Mouse (Mus musculus): ENCODE measurements around the gene Kcnj1. TPM values are rescaled to one million over a fixed set of nuclear protein-coding genes. Genes with fewer than 3 reads are reported as not detected.

The Kcnj1 gene
- polyA plus RNA-seq, 1 experiment from 2014 or later, result not detected

GRCm38 (mm10) chr9:32348096-32348495, 24.2 kb upstream of the Kcnj1 start:
- Histone ChIP-seq H3K9me3 (ENCODE audit: control insufficient read depth, low read length) (no peaks in the 10 kb centered on the region), H3K4me1 (ENCODE audit: control insufficient read depth, insufficient read depth, low read length) (peaks cover 5% of the 10 kb centered on the region), H3K4me2 (ENCODE audit: low read depth, low read length) (no peak overlapping the region), H3K27ac (ENCODE audit: low read length) (no peak overlapping the region), H3K4me3 (ENCODE audit: low read length) (no peak overlapping the region), H3K27me3 (replicated peaks; ENCODE audit: control insufficient read depth, insufficient read depth, low read length) (peaks cover 26% of the 10 kb centered on the region), H3K36me3 (ENCODE audit: control insufficient read depth, insufficient read depth, low read length) (no peaks in the 10 kb centered on the region), H3K9ac (ENCODE audit: low read depth, low read length) (no peak overlapping the region)
- ATAC-seq, result no peak
- WGBS, result 71% methylated on average over 8 of the region's 8 CpGs

DNA sequence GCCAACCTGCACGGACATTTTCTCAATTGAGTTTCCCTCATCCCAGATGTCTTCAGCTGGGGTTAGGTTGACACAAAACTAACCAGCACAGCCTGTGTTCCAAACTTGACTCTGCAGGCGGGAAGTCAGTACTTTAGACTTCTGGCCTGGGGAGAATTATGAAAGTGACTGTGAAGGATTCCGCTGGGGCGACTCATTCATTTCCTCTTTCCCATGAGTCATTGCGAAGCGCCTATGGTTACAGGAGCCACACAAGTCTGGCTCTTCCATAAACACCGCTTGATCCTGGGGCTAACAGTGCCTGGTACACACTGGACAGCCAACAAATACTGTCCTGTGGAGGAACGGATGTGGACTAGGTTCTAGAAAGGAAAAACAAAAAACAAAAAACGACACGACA, 22.9 kb upstream of the Kcnj1 start:
- no peak for ATAC-seq
- Histone ChIP-seq H3K4me2 (ENCODE audit: low read depth, low read length) (no peak overlapping the region), H3K4me3 (ENCODE audit: low read length) (no peak overlapping the region), H3K4me1 (ENCODE audit: control insufficient read depth, insufficient read depth, low read length) (no peaks in the 10 kb centered on the region; the same call in 1 of the 2 replicates), H3K36me3 (ENCODE audit: control insufficient read depth, insufficient read depth, low read length) (no peaks in the 10 kb centered on the region), H3K27ac (ENCODE audit: low read length) (no peak overlapping the region), H3K9me3 (ENCODE audit: control insufficient read depth, low read length) (no peaks in the 10 kb centered on the region), H3K9ac (ENCODE audit: low read depth, low read length) (no peak overlapping the region), H3K27me3 (replicated peaks; ENCODE audit: control insufficient read depth, insufficient read depth, low read length) (peaks cover 19% of the 10 kb centered on the region)
- 86% methylated on average over 10 of the region's 10 CpGs for WGBS

DNA sequence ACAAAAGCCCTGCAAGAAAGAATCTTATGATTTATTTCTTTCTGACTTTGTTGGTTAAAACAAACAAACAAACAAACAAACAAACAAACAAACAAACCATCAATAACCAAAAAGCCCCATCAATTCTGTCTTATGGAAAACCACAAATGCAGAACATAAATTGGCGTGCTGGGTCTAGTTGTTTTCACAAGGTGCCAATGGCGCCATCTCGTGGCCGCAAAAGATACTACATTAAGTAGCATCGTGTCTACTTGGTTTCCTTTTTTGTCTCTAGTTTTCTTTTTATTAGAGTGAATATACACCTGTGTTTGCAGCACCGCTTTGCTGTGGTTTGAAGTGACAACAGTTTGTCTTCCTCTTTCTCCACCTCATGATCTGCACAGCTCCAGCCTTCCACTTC, 22.0 kb upstream of the Kcnj1 start:
- no peak overlapping the region for H3K27ac ChIP-seq (ENCODE audit: low read length)
- peak; percentile 44; the same call in 1 of the 2 replicates for ATAC-seq
- H3K4me1 ChIP-seq (ENCODE audit: control insufficient read depth, insufficient read depth, low read length), result no peaks in the 10 kb centered on the region
- no peaks in the 10 kb centered on the region for H3K9me3 ChIP-seq (ENCODE audit: control insufficient read depth, low read length)
- H3K9ac ChIP-seq (ENCODE audit: low read depth, low read length), result no peak overlapping the region
- 0 out of 2 replicates have a peak, but pooled peaks cover 10% of the 10 kb centered on the region for H3K27me3 ChIP-seq (replicated peaks; ENCODE audit: control insufficient read depth, insufficient read depth, low read length)
- no peaks in the 10 kb centered on the region for H3K36me3 ChIP-seq (ENCODE audit: control insufficient read depth, insufficient read depth, low read length)
- no peak overlapping the region for H3K4me2 ChIP-seq (ENCODE audit: low read depth, low read length)
- no peak overlapping the region for H3K4me3 ChIP-seq (ENCODE audit: low read length)
- WGBS, result 7% methylated on average over 6 of the region's 6 CpGs

DNA sequence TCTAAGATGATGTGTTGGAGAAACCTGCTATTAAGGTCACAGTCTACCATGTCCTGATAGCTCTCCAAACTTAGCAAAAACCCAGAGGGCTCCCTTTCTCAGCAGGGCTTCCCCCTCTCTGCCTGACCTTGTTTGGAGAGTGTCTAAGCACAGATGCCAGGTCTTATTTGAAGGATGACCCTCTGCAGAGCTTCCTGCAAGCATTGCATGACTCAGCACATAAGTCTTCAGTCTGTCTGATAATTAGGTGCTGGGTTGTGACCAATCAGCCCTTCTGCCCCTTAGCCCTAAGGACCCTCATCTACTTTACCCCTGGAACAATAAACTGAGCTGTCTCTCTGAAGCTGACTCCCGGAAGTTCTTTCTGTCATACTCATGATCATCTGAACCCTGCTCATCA, 11.5 kb upstream of the Kcnj1 start:
- Histone ChIP-seq H3K4me3 (ENCODE audit: low read length) (no peak overlapping the region), H3K27ac (ENCODE audit: low read length) (no peak overlapping the region), H3K27me3 (replicated peaks; ENCODE audit: control insufficient read depth, insufficient read depth, low read length) (no peaks in the 10 kb centered on the region), H3K9me3 (ENCODE audit: control insufficient read depth, low read length) (no peaks in the 10 kb centered on the region), H3K9ac (ENCODE audit: low read depth, low read length) (no peak overlapping the region), H3K4me2 (ENCODE audit: low read depth, low read length) (no peak overlapping the region), H3K4me1 (ENCODE audit: control insufficient read depth, insufficient read depth, low read length) (no peaks in the 10 kb centered on the region), H3K36me3 (ENCODE audit: control insufficient read depth, insufficient read depth, low read length) (no peaks in the 10 kb centered on the region)
- no peak for ATAC-seq
- 73% methylated on average over 1 of the region's 1 CpGs for WGBS

DNA sequence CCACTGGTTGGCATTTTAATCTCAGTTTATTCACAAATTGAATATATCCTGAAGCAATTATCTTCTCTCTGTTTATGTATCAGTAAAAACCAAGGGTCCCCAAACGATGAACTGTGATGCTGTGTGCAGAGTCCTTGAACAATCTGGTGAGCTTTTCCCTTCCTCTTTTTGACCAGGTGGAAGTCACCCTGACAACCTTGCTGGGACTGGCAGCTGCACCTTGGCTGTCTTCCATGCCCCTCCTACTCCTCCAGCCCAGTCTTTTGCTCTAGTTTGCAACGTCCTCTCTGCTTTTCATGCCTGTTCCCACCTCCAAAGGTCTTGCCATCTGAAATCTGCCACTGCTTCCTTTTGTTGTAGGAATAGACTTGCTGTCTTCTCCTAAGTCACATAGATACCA, 3.5 kb upstream of the Kcnj1 start:
- Histone ChIP-seq H3K4me1 (ENCODE audit: control insufficient read depth, insufficient read depth, low read length) (no peaks in the 10 kb centered on the region), H3K27me3 (replicated peaks; ENCODE audit: control insufficient read depth, insufficient read depth, low read length) (no peaks in the 10 kb centered on the region), H3K4me2 (ENCODE audit: low read depth, low read length) (no peak overlapping the region), H3K36me3 (ENCODE audit: control insufficient read depth, insufficient read depth, low read length) (no peaks in the 10 kb centered on the region), H3K4me3 (ENCODE audit: low read length) (no peak overlapping the region), H3K9ac (ENCODE audit: low read depth, low read length) (no peak overlapping the region), H3K9me3 (ENCODE audit: control insufficient read depth, low read length) (peaks cover 3% of the 10 kb centered on the region; the same call in 1 of the 2 replicates), H3K27ac (ENCODE audit: low read length) (no peak overlapping the region)
- 34% methylated on average over 2 of the region's 2 CpGs for WGBS
- no peak for ATAC-seq

DNA sequence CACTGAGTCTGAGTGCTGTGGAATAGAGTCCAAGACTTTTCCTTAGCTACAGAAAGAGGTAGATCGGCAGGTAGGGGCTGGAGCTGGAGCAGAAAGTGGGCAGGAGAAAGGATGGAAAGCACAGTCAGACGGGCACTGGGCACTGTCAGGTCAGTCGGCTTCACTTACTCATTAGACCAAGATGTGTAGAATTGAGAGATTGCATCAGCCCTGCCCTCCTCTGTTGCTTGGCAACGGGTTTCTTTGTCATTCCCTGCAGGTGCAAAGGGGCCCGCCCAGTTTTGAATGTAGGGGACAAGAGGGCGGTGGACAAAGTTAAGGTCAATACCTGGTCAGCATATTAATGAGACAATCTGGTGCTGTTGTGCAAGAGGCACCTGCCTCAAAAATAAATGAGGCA, 2.9 kb upstream of the Kcnj1 start:
- Histone ChIP-seq H3K4me1 (ENCODE audit: control insufficient read depth, insufficient read depth, low read length) (no peaks in the 10 kb centered on the region), H3K27ac (ENCODE audit: low read length) (no peak overlapping the region), H3K4me3 (ENCODE audit: low read length) (no peak overlapping the region), H3K9me3 (ENCODE audit: control insufficient read depth, low read length) (peaks cover 3% of the 10 kb centered on the region; the same call in 1 of the 2 replicates), H3K36me3 (ENCODE audit: control insufficient read depth, insufficient read depth, low read length) (no peaks in the 10 kb centered on the region), H3K27me3 (replicated peaks; ENCODE audit: control insufficient read depth, insufficient read depth, low read length) (no peaks in the 10 kb centered on the region), H3K9ac (ENCODE audit: low read depth, low read length) (no peak overlapping the region), H3K4me2 (ENCODE audit: low read depth, low read length) (no peak overlapping the region)
- 31% methylated on average over 6 of the region's 6 CpGs for WGBS
- ATAC-seq, result no peak

GRCm38 (mm10) chr9:32373656-32374055, 1.4 kb downstream of the Kcnj1 start:
- H3K27ac ChIP-seq (ENCODE audit: low read length), result no peak overlapping the region
- no peak overlapping the region for H3K4me2 ChIP-seq (ENCODE audit: low read depth, low read length)
- no peak overlapping the region for H3K4me3 ChIP-seq (ENCODE audit: low read length)
- H3K9ac ChIP-seq (ENCODE audit: low read depth, low read length), result no peak overlapping the region
- no peaks in the 10 kb centered on the region for H3K4me1 ChIP-seq (ENCODE audit: control insufficient read depth, insufficient read depth, low read length)
- 96% methylated on average over 6 of the region's 6 CpGs for WGBS
- no peaks in the 10 kb centered on the region for H3K36me3 ChIP-seq (ENCODE audit: control insufficient read depth, insufficient read depth, low read length)
- H3K9me3 ChIP-seq (ENCODE audit: control insufficient read depth, low read length), result no peaks in the 10 kb centered on the region
- no peaks in the 10 kb centered on the region for H3K27me3 ChIP-seq (replicated peaks; ENCODE audit: control insufficient read depth, insufficient read depth, low read length)
- no peak for ATAC-seq

DNA sequence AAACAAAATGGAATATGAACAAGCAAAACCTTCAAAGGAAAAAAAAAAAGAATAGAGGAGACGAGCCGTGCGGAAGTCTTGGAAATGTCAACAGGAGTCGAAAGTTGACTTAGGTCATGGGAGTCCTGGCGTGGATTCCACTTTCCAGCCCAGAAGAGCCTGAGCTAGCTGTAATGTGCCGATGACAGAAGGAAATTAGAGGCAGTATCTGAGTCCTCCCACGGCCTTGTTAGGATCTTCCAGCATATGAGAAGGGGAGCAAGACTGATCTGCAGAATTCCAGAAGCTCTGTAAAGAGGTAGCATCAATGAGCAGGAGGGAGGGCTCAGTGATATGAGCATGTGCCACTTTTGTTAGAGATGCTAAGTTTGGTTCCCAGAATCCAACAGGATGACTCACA, 3.7 kb downstream of the Kcnj1 start:
- no peaks in the 10 kb centered on the region for H3K36me3 ChIP-seq (ENCODE audit: control insufficient read depth, insufficient read depth, low read length)
- H3K4me3 ChIP-seq (ENCODE audit: low read length), result no peak overlapping the region
- no peak overlapping the region for H3K9ac ChIP-seq (ENCODE audit: low read depth, low read length)
- ATAC-seq, result no peak
- H3K4me1 ChIP-seq (ENCODE audit: control insufficient read depth, insufficient read depth, low read length), result no peaks in the 10 kb centered on the region
- no peaks in the 10 kb centered on the region for H3K27me3 ChIP-seq (replicated peaks; ENCODE audit: control insufficient read depth, insufficient read depth, low read length)
- no peaks in the 10 kb centered on the region for H3K9me3 ChIP-seq (ENCODE audit: control insufficient read depth, low read length)
- WGBS, result 87% methylated on average over 7 of the region's 7 CpGs
- no peak overlapping the region for H3K4me2 ChIP-seq (ENCODE audit: low read depth, low read length)
- H3K27ac ChIP-seq (ENCODE audit: low read length), result no peak overlapping the region

GRCm38 (mm10) chr9:32376863-32377590, 4.7 kb downstream of the Kcnj1 start:
- no peak overlapping the region for H3K4me2 ChIP-seq (ENCODE audit: low read depth, low read length)
- no peaks in the 10 kb centered on the region for H3K4me1 ChIP-seq (ENCODE audit: control insufficient read depth, insufficient read depth, low read length)
- H3K9ac ChIP-seq (ENCODE audit: low read depth, low read length), result no peak overlapping the region
- H3K4me3 ChIP-seq (ENCODE audit: low read length), result no peak overlapping the region
- WGBS, result 64% methylated on average over 5 of the region's 5 CpGs
- no peak overlapping the region for H3K27ac ChIP-seq (ENCODE audit: low read length)
- no peaks in the 10 kb centered on the region for H3K36me3 ChIP-seq (ENCODE audit: control insufficient read depth, insufficient read depth, low read length)
- ATAC-seq, result no peak
- no peaks in the 10 kb centered on the region for H3K9me3 ChIP-seq (ENCODE audit: control insufficient read depth, low read length)
- H3K27me3 ChIP-seq (replicated peaks; ENCODE audit: control insufficient read depth, insufficient read depth, low read length), result no peaks in the 10 kb centered on the region

DNA sequence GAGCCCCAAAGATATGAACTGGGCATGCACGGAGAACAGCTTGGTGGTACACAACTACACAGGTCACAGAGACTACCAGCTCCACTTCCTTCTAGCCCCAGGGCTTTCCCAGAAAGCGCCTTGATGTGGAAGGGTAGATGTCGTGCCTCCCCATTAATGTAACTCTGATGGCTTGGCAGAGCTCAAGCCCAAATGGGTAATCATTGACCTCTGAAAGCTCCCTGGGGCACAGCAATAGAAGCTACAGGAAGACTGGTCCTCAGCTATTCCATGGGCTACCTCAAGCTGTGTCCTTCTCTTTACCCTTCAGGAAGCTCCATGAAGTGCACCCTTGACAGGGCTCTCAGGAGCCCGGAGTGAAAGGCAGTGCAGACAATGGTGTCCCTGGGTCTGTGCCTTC, 12.6 kb downstream of the Kcnj1 start:
- ATAC-seq, result no peak
- Histone ChIP-seq H3K9me3 (ENCODE audit: control insufficient read depth, low read length) (no peaks in the 10 kb centered on the region), H3K36me3 (ENCODE audit: control insufficient read depth, insufficient read depth, low read length) (no peaks in the 10 kb centered on the region), H3K4me1 (ENCODE audit: control insufficient read depth, insufficient read depth, low read length) (no peaks in the 10 kb centered on the region), H3K4me2 (ENCODE audit: low read depth, low read length) (no peak overlapping the region), H3K9ac (ENCODE audit: low read depth, low read length) (no peak overlapping the region), H3K4me3 (ENCODE audit: low read length) (no peak overlapping the region), H3K27ac (ENCODE audit: low read length) (no peak overlapping the region), H3K27me3 (replicated peaks; ENCODE audit: control insufficient read depth, insufficient read depth, low read length) (no peaks in the 10 kb centered on the region; the same call in 1 of the 2 replicates)
- WGBS, result 82% methylated on average over 4 of the region's 4 CpGs

All from intestine, embryonic 16.5 days (tissue).